Mouse (Mus musculus): ENCODE results near the gene Stim1.

DNA sequence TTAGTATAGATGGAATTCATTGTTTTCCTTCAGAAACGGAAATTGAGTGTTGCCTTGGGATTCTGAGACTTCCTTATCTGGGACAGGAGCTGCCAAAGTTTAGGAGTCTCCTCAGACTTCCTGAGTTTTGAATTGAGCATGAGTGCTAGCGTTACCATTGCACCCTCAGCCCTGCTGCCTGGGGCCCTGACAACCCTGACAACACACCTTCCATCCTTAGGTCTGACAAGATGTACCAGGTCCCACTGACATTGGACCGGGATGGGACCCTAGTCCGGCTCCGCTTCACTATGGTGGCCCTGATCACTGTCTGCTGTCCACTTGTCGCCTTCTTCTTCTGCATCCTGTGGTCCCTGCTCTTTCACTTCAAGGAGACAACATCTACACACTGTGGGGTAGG lies 41.6 kb upstream of the Stim1 start:
- TF ChIP-seq CTCF (conservative IDR thresholded peaks at IDR 0.05; ENCODE audit: low read length) (no peak), NANOG (IDR thresholded peaks at IDR 0.05; ENCODE audit: borderline replicate concordance, low read length) (no peak), POU5F1 (IDR thresholded peaks at IDR 0.05; ENCODE audit: borderline replicate concordance, low read length) (no peak)
